Mouse (Mus musculus) neural tube, embryonic 15.5 days (tissue): ENCODE results near the gene Gsto1. TPM values are rescaled to one million over a fixed set of nuclear protein-coding genes. Genes with fewer than 3 reads are reported as not detected.

Experiments
- ATAC-seq: fragments of 200-750 bp; cut with Nextera tagmentation; 2 replicates; pipeline ENCODE4 v1.8.0; 2017; ENCODE audit warnings: mild to moderate bottlenecking, moderate TSS enrichment, moderate library complexity; ENCODE audit not compliant: low FRiP score
- H3K27ac ChIP-seq: fragments of 300-500 bp; sonication (generic); replicated peaks from 2 replicates; pipeline ENCODE4 v1.5.1; 2015; ENCODE audit warnings: mild to moderate bottlenecking, inconsistent platforms
- H3K27me3 ChIP-seq: fragments of 300-500 bp; sonication (generic); replicated peaks from 2 replicates; pipeline ENCODE4 v1.6.1; 2015; ENCODE audit warnings: inconsistent platforms
- H3K36me3 ChIP-seq: fragments of 300-500 bp; sonication (generic); 2 replicates; pipeline ENCODE4 v1.6.1; 2015; ENCODE audit warnings: inconsistent platforms
- H3K4me1 ChIP-seq: fragments of 300-500 bp; sonication (generic); 2 replicates; pipeline ENCODE4 v1.6.1; 2015; ENCODE audit warnings: inconsistent platforms
- H3K4me2 ChIP-seq: fragments of 300-500 bp; sonication (generic); 2 replicates; pipeline ENCODE4 v1.6.1; 2015; ENCODE audit warnings: inconsistent platforms, mild to moderate bottlenecking, moderate library complexity
- H3K4me3 ChIP-seq: fragments of 300-500 bp; sonication (generic); replicated peaks from 2 replicates; pipeline ENCODE4 v1.5.1; 2015; ENCODE audit warnings: mild to moderate bottlenecking, inconsistent platforms
- H3K9ac ChIP-seq: fragments of 300-500 bp; sonication (generic); replicated peaks from 2 replicates; pipeline ENCODE4 v1.6.1; 2015; ENCODE audit warnings: mild to moderate bottlenecking, inconsistent platforms
- H3K9me3 ChIP-seq: fragments of 300-500 bp; sonication (generic); replicated peaks from 2 replicates; pipeline ENCODE4 v1.6.1; 2016; ENCODE audit warnings: inconsistent platforms
- WGBS: fragments of 180-500 bp; shearing (Covaris S2); methylation state at CpG from one replicate; pipeline ENCODE4 v1.1.7; 2015; ENCODE audit warnings: mixed read lengths; 5-methylcytosine and 5-hydroxymethylcytosine counted together
- polyA plus RNA-seq: library from polyadenylated mRNA; unstranded; fragments of >200 nt; fragmentation: Nextera tagmentation; extraction: Ambion mirVana; gene quantifications from 2 replicates; pipeline ENCODE4 v1.2.1, GENCODE M21; 2015

Gene Gsto1
- polyA plus RNA-seq, 1 experiment from 2014 or later, result 156 TPM

- Histone ChIP-seq H3K9me3 (no peaks in the 10 kb centered on the region), H3K4me2 (no peak overlapping the region), H3K9ac (no peak overlapping the region), H3K36me3 (no peaks in the 10 kb centered on the region), H3K27ac (0 out of 2 replicates have a peak overlapping the region, but pooled peaks have one; percentile 82), H3K27me3 (no peaks in the 10 kb centered on the region), H3K4me3 (no peak overlapping the region), H3K4me1 (peaks cover 21% of the 10 kb centered on the region)
- ATAC-seq, result no peak
- 90% methylated on average over 4 of the region's 4 CpGs for WGBS
These were observed 56.0 kb downstream of the Gsto1 start for GRCm38 (mm10) chr19:47910751-47911150.

- no peak overlapping the region for H3K9ac ChIP-seq
- H3K4me3 ChIP-seq, result no peak overlapping the region
- no peaks in the 10 kb centered on the region for H3K9me3 ChIP-seq
- H3K4me1 ChIP-seq, result peaks cover 32% of the 10 kb centered on the region
- no peaks in the 10 kb centered on the region for H3K27me3 ChIP-seq
- H3K27ac ChIP-seq, result no peak overlapping the region
- H3K4me2 ChIP-seq, result no peak overlapping the region
- WGBS, result 72% methylated on average over 7 of the region's 7 CpGs
- ATAC-seq, result no peak
- H3K36me3 ChIP-seq, result no peaks in the 10 kb centered on the region
These were observed 58.6 kb downstream of the Gsto1 start for GRCm38 (mm10) chr19:47913344-47913743.

GRCm38 (mm10) chr19:47914191-47914590, 59.4 kb downstream of the Gsto1 start:
- no peaks in the 10 kb centered on the region for H3K27me3 ChIP-seq
- no peak overlapping the region for H3K27ac ChIP-seq
- no peak overlapping the region for H3K4me2 ChIP-seq
- H3K9ac ChIP-seq, result no peak overlapping the region
- 94% methylated on average over 4 of the region's 4 CpGs for WGBS
- no peaks in the 10 kb centered on the region for H3K36me3 ChIP-seq
- no peak overlapping the region for H3K4me3 ChIP-seq
- H3K4me1 ChIP-seq, result peaks cover 28% of the 10 kb centered on the region
- no peak for ATAC-seq
- no peaks in the 10 kb centered on the region for H3K9me3 ChIP-seq

Other genes starting within 250 kb of the Gsto1 start
- gene Col17a1, start 162.9 kb upstream of the Gsto1 start, polyA plus RNA-seq, result 0.23 and 0.36 TPM in 2 replicates
- 158 and 173 TPM in 2 replicates for gene Sfr1, start 123.3 kb upstream of the Gsto1 start, polyA plus RNA-seq
- 1.4 and 1.8 TPM in 2 replicates for gene Gsto2, start 10.6 kb downstream of the Gsto1 start, polyA plus RNA-seq
- gene Cfap43, start 64.3 kb downstream of the Gsto1 start, polyA plus RNA-seq, result 0.51 and 0.98 TPM in 2 replicates
- gene Itprip, start 64.3 kb downstream of the Gsto1 start, polyA plus RNA-seq, result 3.6 and 7.8 TPM in 2 replicates
- 0.47 and 0.59 TPM in 2 replicates for gene Cfap58, start 82.7 kb downstream of the Gsto1 start, polyA plus RNA-seq